Mouse (Mus musculus) cortical plate, adult 2 months (tissue): ENCODE results near the gene Pdlim7.

ENCODE experiments used
- CTCF ChIP-seq: fragments of 200-500 bp; IDR thresholded peaks from 2 replicates; pipeline ENCODE4 v1.5.1; 2011; ENCODE audit warnings: mild to moderate bottlenecking, control low read depth, low read length; ENCODE audit not compliant: insufficient read depth; ENCODE audit errors: extremely low read depth
- POLR2A ChIP-seq: fragments of 200-500 bp; IDR thresholded peaks from 2 replicates; pipeline ENCODE4 v1.6.1; 2011; ENCODE audit warnings: mild to moderate bottlenecking, low read length, control low read depth; ENCODE audit not compliant: insufficient read depth; ENCODE audit errors: extremely low read depth

GRCm38 (mm10) chr13:55519606-55520005 lies 6.1 kb upstream of the Pdlim7 start:
- TF ChIP-seq CTCF (no peak), POLR2A (no peak)
